Mouse (Mus musculus) myocyte (in vitro differentiated cells): Measurements from ENCODE around the gene H2-DMa.

Experiments
- CEBPB ChIP-seq: IDR thresholded peaks from 2 replicates; pipeline ENCODE4 v1.6.1; 2011; ENCODE audit warnings: mild to moderate bottlenecking, moderate library complexity; ENCODE audit not compliant: poor library complexity, insufficient read depth, severe bottlenecking
- E2F4 ChIP-seq: IDR thresholded peaks from one replicate; pipeline ENCODE4 v1.6.1; 2011; ENCODE audit warnings: mild to moderate bottlenecking, control low read depth, moderate library complexity; ENCODE audit not compliant: insufficient read depth
- MAX ChIP-seq: IDR thresholded peaks from one replicate; pipeline ENCODE4 v1.6.1; 2011; ENCODE audit warnings: low read depth, mild to moderate bottlenecking, control low read depth
- MYOD1 ChIP-seq, 3 experiments: IDR thresholded peaks; one replicate each; pipeline ENCODE4 v1.6.1; 2011; ENCODE audit warnings: control low read depth in 2 of 3, low read depth in 2 of 3, mild to moderate bottlenecking in 2 of 3, moderate library complexity in 1 of 3; ENCODE audit not compliant: insufficient read length in 2 of 3, control insufficient read depth in 1 of 3
- MYOG ChIP-seq, 3 experiments: IDR thresholded peaks; one replicate each; pipeline ENCODE4 v1.6.1; 2011; ENCODE audit warnings: control low read depth in 2 of 3, low read depth in 2 of 3, mild to moderate bottlenecking in 2 of 3; ENCODE audit not compliant: insufficient read length in 2 of 3, control insufficient read depth in 1 of 3, insufficient read depth in 1 of 3
- POLR2A ChIP-seq: IDR thresholded peaks from one replicate; pipeline ENCODE4 v1.6.1; 2011; ENCODE audit warnings: low read depth, mild to moderate bottlenecking, control low read depth, moderate library complexity; ENCODE audit not compliant: insufficient read length
- POLR2AphosphoS2 ChIP-seq: IDR thresholded peaks from one replicate; pipeline ENCODE4 v1.6.1; 2011; ENCODE audit warnings: low read depth, control low read depth; ENCODE audit not compliant: insufficient read length
- REST ChIP-seq: IDR thresholded peaks from one replicate; pipeline ENCODE4 v1.6.1; 2011; ENCODE audit warnings: mild to moderate bottlenecking, control low read depth, moderate library complexity; ENCODE audit not compliant: insufficient read depth, insufficient read length
- TCF12 ChIP-seq: IDR thresholded peaks from one replicate; pipeline ENCODE4 v1.6.1; 2011; ENCODE audit warnings: mild to moderate bottlenecking, control low read depth; ENCODE audit not compliant: poor library complexity, insufficient read depth, severe bottlenecking
- TCF3 ChIP-seq: IDR thresholded peaks from one replicate; pipeline ENCODE4 v1.6.1; 2011; ENCODE audit warnings: low read depth, control low read depth; ENCODE audit not compliant: insufficient read length
- USF1 ChIP-seq: IDR thresholded peaks from one replicate; pipeline ENCODE4 v1.6.1; 2011; ENCODE audit warnings: low read depth, mild to moderate bottlenecking, control low read depth, moderate library complexity

GRCm38 (mm10) chr17:34130073-34130947 is 11.0 kb downstream of the H2-DMa start:
- TF ChIP-seq POLR2A (no peak), MAX (no peak), POLR2AphosphoS2 (peak; percentile 78), CEBPB (no peak), MYOG (IDR thresholded peaks at IDR 0.05; ENCODE audit: control insufficient read depth in 1 of 3, insufficient read depth in 1 of 3, insufficient read length in 2 of 3, low read depth in 2 of 3) (no peak), TCF12 (no peak), E2F4 (no peak), TCF3 (no peak), USF1 (no peak), MYOD1 (IDR thresholded peaks at IDR 0.05; ENCODE audit: control insufficient read depth in 1 of 3, insufficient read length in 2 of 3, low read depth in 2 of 3) (no peak), REST (no peak)
